Mouse (Mus musculus) cerebellum, adult 18-20 months (tissue): ENCODE data around the gene Cacna1c.

Source experiments
- DNase-seq, 2 experiments: peaks; one replicate each; pipeline ENCODE4 v3.0.0; 2021

Cacna1c gene

DNA sequence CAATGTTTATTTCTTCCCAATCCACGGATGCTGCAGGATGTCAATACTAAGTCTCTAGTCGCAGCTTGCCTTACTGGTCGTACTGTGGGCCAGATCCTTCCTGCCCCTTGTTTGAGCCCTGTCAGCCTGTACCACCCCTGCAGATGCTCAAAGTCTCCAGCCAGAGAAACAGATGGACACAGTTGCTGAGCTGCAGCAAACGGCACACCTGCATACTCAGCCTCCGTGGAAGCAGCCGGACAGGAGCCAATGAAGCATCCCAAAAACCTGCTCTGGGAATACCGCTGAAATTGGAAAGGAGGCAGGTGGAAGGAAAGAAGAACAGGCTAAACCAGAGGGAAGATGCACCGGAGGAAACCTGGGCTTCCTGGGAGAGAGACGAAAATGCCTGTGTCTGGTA lies 243.8 kb downstream of the Cacna1c start:
- DNase-seq, result peak; percentile 48 to 51

DNA sequence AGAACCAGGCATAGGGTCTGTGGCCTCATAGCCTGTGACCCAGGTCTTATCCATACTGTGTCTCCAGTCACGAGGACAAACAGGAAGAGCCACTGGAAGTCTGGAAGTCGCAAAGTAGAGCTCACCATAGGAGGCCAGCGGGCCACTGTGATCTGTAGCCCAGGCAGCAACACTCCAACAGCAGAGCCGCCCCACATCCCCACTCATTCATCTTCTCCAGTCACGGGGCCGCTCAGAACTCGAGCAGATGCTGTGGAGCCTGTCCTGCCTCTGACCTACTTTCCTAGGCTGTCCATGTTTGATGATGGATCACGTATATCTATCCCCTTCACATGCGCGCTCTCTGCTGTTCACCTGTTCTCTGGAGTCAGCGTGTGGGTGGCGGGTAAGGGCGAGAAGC lies 246.0 kb downstream of the Cacna1c start:
- DNase-seq, result peak in 1 of 2 experiments; percentile 45

DNA sequence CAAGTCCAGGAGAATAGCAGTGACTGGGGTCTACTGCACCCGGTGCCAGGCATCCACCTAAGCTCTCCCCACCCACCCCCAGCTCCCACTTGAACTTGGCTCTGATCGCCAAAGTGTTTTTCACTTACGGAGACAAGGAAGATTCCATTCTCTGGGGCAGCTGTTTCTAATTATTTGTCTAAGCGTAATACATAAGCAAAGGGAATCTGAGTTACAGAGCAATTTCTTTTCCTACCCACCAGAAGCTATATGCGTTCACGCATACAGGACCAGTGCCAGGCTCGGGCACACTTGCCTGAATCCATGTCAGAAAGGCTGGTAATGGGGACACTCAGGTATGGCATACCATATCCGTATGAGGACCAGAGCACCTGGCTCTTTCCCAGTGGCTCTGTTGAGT lies 248.9 kb downstream of the Cacna1c start:
- no peak for DNase-seq

DNA sequence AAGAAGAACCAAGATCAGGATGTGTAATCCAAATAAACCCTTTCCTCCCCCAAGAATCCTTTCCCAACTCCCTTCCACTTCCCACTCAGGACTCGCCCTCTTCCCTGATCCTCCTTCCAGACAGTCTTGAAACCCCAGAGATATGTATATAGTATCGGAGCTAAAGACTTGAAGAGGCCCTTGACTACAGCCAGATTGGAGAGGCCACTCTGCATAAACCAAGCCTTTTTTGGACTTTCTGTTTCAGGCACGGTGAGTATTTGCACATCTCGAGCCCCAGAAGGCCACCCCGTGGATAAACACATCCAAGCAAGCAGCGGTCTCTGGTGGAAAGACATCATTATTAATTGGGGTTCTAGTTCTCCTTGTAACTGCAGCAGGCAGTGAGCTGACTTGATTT lies 249.6 kb downstream of the Cacna1c start:
- DNase-seq, result no peak

DNA sequence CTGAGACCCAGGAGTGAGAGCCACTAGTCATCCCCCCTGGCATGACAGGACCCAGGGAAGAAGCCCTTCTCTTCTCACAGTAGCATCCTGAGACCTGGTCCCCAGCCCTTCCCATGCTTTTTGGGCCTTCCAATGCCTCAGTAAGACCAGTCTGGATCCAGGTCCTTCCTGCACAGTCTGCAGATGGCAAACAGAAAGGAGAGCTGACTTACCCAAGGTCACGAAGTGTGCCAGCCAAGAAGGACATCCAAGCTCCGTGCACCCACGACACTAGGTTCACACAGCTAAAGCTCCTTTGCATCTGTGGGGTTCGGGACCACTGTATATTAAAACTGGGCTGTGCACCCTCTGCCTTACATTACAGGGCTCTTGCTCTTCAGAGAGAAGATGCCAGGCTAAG lies 252.1 kb downstream of the Cacna1c start:
- DNase-seq, result no peak

DNA sequence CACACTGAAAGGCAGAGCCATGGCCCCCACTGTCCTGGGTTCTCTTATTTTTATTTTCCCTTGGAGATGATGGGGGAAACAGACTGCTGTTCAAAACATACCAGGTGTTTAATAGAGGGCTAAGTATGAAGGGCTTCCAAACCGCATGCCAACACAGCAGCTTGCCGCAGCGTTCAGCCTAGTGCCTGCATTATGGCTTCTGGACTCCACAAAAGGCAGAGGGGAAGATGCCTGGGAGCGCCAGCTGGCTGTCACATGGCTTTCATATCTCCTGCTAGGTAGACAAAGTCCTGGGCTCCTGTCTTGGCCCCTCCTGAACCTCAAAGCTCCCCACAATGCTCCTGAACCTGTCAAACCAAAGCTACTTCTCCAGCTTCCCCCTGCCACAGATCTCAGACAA lies 254.4 kb downstream of the Cacna1c start:
- DNase-seq, result no peak

DNA sequence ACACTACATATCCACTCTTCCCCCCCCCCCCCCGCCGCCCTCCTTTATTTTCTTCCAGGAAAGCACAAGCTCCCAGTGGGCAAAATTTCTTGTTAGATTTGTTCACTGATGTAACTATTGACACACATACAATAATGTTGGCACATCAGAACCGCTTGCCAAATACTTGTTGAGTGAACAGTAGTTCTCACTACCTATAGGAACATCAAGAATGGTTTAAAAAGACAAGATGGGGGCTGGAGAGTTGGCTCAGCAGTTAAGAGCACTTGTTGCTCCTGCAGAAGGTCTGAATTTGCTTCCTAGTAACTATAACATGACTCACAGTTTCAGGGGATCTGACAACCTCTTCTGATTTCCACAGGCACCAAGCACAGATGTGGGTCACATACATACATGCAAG lies 255.2 kb downstream of the Cacna1c start:
- DNase-seq, result no peak

DNA sequence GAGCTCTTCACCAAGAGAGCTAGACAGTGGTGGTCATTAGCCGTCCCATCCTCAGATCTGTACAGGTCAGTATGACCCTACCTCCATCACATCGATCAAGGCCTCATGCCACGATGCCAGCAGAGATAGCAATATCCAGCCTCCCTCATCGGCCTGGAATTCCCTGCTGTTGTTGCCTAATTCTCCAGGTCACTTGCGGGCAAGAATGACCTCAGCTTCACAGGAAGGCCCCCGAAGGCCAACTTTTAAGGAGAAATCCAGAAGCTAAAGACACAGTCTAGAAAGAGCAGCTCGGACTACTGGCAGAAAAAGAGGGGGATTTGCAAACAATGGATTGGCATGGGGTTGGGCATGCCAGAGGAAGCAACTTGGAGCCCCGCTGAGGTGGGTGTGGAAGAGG lies 256.6 kb downstream of the Cacna1c start:
- no peak for DNase-seq

DNA sequence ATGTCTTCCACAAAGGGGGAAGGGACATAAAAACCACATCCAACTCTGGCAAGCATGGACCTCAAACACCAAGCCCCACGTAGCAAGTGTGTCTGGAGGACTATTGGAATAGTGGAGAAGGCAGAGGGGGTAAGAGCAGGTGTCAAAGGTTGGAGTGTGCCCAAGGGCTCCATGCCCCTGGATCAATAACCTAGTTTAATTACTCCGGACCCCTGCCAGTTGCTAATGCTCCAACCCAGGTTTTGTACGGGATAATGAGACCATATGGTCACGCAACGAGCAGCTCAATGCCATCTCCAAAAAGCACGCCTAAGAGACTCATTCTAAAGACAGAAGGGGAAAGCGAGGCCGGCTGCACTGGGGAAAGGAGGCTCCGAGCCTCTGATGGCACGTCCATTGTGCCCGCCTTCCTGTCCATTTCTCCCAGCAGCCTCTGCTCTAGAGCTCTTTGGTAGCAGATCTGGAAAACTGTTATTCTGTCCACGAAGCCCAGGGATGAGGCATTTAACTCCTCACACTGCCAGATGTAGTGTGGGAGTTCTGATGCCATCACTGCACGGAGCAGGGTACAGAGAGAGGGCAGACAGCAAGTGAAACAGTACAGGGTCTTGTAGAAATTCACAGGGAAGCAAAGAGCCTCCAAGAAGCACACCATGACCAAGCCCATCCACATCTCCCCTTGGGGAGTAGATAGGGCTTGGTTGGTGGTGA lies 257.7 kb downstream of the Cacna1c start:
- DNase-seq, result no peak

DNA sequence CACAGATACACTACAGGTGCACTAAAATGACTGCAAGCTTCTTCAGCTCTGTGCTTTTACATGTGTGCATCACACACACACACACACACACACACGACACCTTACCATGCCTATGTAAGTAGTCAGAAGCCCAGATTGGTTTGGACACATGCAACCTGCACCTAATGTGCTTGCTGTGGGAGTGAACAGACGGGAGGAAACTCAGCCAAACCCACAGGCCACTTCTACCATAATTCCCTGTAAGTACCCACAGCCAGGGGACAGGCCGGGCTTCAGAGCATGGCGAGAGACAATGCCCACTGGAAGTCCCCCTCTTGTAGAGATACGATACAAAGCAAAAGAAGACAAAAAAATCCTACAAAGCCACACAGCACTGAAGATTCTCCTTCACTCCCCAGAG lies 258.7 kb downstream of the Cacna1c start:
- peak; percentile 60 to 67 for DNase-seq

DNA sequence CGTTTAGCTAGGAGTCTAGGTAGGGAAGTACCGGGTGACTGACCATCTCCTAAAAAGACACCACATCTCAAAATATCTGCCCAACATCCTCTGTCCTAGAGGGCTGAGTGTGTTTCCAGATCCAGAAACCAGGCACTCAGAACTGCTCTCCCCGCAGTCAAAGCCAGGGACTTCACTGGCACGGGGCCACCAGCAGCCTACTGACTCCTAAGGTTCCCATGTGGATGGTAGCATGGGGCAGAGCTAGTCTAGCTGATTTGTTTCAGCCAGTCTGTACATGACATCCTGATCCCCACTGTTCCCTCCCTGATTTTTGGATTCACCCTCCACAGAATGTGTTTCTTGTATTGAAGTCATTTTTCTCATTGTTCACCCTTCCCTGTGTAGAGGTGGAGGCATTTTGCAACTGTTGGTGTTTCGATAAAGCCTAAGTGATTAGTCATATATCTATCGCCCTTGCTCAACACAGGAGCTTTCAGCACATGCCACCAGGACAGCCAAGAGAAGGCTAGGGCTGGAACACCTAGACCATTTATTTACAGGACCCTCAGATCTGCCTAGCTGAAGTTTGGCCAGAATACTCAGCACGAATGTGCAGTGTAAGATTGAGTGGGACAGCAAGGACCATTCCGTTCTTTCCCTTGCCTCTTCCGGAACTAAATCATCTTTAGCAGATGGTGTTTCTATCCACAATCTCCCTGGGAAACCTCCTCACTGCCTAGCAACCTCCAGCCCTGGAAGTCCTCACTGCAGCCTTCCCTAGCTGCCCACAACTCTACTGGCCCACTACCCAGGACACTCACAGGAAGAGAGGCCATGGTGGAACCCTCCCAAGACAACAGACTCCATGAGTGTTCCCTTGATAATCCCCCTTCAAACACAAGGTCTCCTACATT lies 260.4 kb downstream of the Cacna1c start:
- peak; percentile 73 to 76 for DNase-seq

DNA sequence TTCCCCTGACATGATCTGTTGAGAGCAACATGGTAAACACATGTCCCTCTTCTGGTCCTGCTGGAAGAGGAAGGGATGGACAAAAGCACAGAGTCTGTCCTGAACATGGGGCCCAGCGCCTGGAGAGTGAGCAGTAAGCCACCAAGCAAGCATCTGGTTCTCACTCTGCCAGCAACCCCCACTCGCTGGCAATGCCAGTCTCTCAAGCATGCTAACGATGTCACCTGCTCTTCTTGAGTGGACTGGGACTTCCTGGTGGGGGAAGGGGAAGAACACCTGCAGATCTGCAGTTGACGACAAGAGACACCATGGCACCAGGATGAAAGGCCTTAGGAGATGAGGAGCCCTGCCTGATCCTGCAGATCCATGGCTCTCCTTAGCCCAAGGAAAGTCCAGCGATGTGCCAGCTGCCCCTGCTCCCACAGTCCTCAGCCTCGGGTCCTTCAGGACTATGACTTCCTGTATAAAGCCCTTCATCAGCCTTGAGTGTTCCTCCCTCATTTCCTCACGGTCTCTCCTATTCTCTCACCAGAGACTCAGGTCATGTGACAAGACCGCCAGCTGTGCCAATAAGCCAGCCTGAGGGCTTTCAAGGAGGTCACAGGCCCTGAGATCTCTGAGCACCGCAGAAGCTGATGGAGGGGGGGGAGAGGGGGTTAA lies 261.8 kb downstream of the Cacna1c start:
- no peak for DNase-seq

DNA sequence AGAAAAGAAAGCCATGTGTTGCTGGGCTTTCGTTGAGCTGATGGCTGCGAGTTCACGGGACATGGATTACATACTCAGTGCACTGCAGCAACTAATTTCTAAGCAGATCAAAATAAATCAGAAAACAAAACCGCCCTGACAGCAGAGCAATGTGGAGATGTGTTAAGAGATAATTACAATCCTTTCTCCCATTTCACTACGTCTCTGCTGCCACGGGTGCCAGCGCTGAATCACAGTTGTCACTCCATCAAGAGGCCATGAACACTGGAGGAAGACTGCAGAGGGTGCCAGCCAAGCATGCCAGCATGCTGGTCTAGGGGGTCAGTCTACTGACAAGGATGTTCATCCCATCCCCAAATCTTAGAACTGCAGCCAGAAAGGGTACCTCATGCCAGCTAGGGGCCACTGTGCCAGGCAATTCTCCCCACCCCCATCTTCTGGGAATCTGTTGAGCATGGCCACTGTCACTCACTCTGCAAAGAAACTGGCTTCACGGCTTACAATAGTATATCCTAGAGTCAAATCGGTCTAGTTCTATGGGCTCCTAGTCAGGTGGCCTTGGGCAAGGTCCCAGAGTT lies 263.1 kb downstream of the Cacna1c start:
- no peak for DNase-seq

DNA sequence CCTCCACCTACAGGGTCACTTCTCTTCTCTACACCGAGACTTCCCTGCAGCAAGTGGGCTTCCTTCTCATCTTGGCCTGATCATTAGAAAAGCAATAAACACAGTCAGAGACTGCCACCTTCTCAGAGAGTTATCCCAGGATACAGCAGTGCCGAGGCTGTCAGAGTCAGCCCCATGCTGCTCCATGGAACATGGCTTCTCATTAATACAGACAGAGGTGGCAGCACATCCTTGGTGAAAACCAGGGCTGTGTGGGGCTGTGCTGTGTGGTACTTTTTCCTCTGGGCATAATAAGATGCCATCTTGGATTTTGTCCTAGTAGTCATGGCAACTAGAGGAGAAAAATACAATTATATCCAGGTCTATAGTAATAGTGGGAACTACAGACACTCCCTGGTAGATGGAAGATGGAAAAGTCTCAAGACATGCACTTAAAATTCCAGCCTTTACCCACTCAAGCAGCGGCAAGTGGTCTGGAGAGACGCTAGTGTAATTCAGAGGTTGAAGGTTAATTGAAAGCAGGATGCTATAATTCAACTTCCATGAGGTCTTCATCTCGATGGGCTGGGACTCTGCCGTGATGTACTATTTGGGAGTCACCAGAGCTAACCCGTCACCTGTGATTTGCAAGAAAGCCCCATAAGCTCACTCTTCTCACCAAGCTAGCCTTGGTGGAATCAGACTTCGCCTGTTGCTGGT lies 264.1 kb downstream of the Cacna1c start:
- no peak for DNase-seq

DNA sequence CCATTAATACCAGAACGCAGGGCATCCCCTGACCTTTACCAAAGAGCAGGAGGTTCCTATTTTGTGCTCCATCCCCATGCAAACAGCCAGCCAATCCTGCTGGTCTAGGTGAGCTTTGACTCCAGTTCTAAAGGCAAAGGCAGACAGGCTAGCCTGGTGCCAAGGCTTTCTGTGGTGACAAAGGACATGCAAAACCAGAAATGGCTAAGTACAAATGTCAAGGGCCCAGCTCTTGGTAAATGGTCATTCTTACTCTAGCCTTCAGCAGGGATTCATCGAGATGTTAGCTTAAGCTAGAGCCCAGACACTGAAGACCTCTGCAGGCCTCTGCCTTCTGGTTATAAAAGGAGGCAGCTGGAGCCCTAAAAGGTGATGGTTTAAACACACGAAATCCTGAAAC lies 269.5 kb downstream of the Cacna1c start:
- no peak for DNase-seq

DNA sequence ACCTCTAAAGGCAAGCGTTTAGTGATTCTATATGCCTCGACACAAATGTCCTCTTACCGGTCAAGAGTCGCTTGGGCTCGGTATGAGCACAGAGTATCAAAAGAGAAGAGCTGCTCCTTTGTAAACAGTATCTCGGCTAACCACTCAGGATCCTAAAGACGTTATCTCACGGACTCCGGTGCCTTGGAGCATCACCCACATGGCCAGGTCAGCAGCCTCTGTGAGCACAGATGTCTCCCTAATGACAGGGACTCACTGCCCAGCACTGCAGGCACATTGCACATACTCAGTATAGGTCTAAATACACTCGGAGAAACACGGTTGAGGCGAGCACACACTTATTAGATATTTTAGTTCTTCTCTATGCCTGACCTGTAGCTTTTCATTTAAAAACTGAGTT lies 271.8 kb downstream of the Cacna1c start:
- peak; percentile 52 to 60 for DNase-seq

DNA sequence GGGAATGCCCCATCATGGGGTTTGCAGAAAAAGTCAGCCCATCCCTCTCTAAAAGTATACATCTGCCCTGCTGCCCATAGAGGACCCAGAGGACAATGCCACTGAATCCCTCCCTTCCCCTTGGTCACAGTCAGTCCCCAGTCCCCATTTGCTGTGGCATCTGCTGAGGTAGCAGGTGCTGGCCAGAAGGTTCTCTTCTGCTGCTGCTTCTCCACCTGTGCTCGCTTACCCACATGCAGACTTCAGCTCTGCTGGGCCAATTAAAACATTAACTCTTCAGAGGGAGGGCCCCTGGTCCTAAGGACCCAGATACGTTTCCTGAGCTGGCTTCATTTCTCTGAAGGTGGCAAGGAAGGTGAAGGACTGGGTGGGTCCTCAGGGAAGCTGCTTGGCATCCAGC lies 272.3 kb downstream of the Cacna1c start:
- peak; percentile 77 for DNase-seq

DNA sequence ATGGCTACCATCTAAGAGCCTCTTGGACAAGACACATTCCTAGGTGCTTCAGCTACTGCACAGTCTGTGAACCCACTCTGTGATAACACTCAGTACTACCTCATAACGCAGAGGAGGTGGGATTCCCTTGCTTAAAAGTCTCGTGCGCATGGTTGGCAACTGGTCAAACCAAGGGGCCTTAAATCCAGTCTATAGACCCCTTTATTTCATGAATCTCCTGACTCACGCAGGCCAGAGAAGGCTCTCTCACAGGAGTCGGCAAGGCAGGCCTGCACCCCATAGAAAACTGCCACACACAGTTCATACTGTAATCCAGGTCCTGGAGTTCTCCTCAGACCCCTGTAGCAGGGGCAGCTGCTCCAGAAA lies 273.0 kb downstream of the Cacna1c start:
- DNase-seq, result no peak

DNA sequence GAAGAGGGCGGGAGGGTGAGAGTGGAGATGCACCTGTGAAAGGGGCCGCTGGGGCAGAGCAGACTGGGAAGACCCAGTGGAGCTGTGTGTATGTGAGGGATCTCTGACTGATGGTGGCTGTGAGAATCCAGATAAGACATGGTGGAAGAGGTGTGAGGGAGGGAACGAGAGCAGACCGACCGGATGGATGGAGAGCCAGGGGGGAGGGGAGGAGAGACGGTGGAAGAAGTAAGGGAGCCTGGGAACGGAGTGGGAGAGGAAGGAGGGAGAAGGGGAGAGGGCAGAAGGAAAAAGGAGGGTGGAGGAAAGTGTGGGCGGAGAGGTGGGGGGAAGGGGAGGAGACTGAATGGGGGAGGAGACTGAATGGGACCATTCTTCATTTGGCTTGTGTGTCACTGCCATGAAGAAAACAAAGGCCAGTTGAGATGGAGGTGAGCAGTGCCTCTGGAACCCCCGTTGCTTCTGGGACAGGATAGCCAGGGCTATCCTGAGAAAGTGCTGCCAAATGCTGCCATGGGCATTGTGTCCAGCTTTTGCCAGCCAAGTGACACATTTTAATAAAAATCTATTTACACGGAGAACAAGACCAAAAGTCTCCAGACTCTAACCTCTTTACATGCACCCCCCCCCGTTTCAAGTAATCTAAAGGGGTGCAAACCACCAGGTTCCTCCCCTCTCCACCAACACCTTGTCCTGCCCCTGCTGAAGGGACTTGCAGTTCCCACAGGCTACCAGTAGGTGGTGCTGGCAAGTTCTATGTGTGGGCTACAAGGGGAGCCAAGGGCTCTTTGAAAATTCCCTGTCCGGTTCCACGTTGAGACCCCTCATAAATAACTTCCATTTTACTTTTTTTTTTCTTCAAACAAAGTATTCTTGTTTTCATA lies 273.6 kb downstream of the Cacna1c start:
- DNase-seq, result peak; percentile 87 to 90

DNA sequence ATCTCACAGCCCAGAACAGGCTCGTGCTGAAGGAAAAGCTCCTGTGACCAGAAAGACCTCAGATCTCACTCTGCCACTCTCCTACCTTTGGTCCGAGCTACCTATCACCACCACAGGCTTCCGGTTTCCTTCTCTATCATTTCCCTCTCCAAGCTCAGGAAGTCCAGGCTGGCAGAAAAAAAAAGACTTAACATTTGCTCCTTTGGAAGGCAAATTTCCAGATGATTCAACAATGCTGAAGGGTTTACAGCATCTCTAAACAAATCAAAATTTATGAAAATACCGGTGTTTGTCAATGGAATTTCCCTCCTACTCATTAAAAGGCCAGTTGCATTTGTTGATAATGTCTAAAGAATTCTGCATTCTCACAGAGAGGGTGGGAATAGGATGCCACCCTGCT lies 288.0 kb downstream of the Cacna1c start:
- DNase-seq, result no peak

DNA sequence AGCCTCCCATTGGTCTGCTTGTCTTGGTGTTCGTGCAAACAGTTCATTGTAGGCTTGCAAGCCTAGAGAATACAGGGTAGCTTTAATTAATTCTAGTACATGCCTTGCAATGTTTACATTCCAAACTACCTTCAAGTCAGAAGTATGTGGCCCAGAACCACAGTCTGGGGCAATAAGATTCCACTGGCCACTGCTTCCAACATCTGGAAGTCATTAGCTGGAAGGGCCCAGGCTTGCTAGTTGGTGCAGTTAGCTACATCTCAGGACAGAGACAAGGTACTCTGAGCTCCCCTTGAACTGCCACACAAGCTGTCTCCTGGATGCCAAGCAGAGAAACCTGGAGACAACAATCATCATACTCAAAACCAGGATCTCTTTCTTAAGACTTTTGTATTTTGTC lies 288.5 kb downstream of the Cacna1c start:
- no peak for DNase-seq

DNA sequence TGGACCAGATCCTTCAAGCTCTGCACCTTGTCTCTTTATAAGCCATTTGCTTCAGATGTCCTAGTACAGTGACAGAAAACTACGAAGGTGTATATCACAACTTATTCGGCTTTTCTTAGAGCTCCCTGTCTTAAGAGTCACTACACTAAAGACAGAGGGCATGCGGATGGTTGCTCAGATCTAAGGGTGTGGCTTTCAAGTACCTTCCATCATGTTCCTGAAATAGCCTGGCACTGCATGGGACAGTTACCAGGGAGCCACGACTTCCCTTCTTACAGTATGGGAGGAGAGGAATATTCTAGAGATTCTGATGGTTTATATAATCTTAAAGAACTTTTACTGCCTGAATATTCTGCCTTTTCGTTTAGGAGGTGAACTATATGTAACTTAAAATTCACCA lies 289.3 kb downstream of the Cacna1c start:
- no peak for DNase-seq
